Mouse (Mus musculus) spleen, adult 2 months (tissue): ENCODE data around the gene Gss.

Experiments used
- CTCF ChIP-seq: fragments of 200-500 bp; IDR thresholded peaks from 2 replicates; pipeline ENCODE4 v1.5.1; 2011; ENCODE audit warnings: mild to moderate bottlenecking, inconsistent platforms; ENCODE audit not compliant: insufficient read depth, insufficient read length, insufficient replicate concordance; ENCODE audit errors: extremely low read depth
- POLR2A ChIP-seq: fragments of 200-500 bp; IDR thresholded peaks from 2 replicates; pipeline ENCODE4 v1.6.1; 2011; ENCODE audit warnings: low read depth, low read length, inconsistent platforms

GRCm38 (mm10) chr2:155574700-155575099 is 17.9 kb downstream of the Gss start:
- TF ChIP-seq POLR2A (no peak), CTCF (no peak)
